Mouse (Mus musculus) neutrophil, adult 65 days (primary cell): ENCODE data around the gene Gm2888. TPM values are rescaled to one million over a fixed set of nuclear protein-coding genes. Genes with fewer than 3 reads are reported as not detected.

ENCODE experiments used
- total RNA-seq: library from RNA; stranded (reverse); gene quantifications from 2 replicates; pipeline ENCODE4 v1.2.4, GENCODE M21; 2023

Gm2888 gene
- not detected in 2 replicates for total RNA-seq

DNA sequence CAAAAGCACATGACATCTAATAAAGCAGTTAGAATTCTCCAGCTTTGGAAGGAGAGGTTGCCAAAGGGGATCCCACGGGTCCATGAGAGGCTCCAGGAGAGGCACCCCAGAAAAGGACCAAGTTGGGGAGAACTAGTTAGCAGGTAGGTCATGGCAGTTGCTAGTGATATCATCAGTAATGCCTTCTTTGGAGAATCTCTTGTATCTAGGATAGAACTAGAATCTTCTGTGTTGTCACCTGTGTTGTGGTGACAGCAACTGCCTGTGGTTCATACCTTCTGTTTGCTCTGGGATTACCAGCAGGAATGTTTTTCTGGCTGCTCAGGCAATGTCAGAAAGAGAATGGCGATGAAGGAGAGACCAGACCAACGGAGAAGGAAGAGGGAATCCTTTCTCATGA, at the start of gene Gm2888:
Gene Gm2888 (plus strand): TSS at position 301 of the 400 bp plus-strand sequence.

DNA sequence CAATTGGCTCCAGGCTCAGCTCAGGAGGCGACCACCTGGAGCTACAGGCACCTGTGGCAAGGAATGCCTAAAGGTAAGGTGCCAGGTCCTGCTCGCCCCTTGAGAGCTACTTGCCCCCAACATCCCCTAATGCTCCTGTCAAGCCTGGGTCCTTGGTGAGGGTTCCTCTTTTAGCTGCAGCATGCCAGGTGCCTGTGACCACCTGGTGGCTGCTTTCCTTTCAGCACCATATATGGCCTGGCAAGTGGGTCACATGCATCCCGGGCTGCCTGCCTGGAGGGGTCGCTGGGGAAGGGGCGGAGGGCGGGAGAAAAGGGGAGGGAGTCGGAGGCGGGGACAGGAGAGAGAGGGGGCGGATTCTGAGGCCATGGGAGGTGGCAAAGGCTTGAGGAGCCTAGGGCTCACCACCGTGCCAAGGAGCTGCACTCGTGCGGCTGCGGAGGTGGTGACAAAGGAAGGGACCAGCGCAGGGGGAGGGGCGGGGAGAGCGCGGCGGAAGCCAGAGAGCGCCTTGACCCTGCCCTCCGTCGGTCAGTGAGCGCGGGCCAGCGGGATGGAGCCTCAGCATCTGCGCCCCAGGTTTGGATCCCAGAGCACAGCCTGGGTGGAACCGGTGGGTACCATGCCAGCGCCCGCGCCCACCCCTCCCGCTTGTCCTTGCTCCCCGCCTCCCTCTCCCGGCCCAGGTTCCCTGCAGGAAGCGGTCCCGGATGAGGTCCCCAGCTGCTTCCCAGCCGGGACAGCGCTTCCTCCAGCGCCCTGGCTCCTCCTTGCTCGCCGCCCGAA, 19.1 kb downstream of the Gm2888 start, which contains the start of gene Gm2897:
Gene Gm2897 (plus strand): TSS at position 559 of the 786 bp plus-strand sequence.

Other genes starting within 250 kb of the Gm2888 start
- gene Gm2897, start 19.3 kb downstream of the Gm2888 start, total RNA-seq, result not detected in 2 replicates
- gene Gm10340, start 104.0 kb downstream of the Gm2888 start, total RNA-seq, result not detected in 2 replicates
- gene Gm5795, start 158.3 kb downstream of the Gm2888 start, total RNA-seq, result not detected in 2 replicates
- not detected in 2 replicates for gene D830030K20Rik, start 178.5 kb downstream of the Gm2888 start, total RNA-seq